Mouse (Mus musculus): ENCODE results near the gene Fabp6. TPM values are rescaled to one million over a fixed set of nuclear protein-coding genes. Genes with fewer than 3 reads are reported as not detected.

Gene Fabp6
- polyA plus RNA-seq, 1 experiment, result not detected

- TF ChIP-seq POLR2A (IDR thresholded peaks at IDR 0.05; ENCODE audit: control insufficient read depth, low read depth, low read length), result no peak
- no peak for TF ChIP-seq CTCF (IDR thresholded peaks at IDR 0.05; ENCODE audit: control insufficient read depth, insufficient read depth, insufficient replicate concordance, low read depth, low read length)
- no peak overlapping the region for H3K27ac ChIP-seq (ENCODE audit: control insufficient read depth, insufficient read depth, low read depth, low read length)
- H3K27me3 ChIP-seq (ENCODE audit: control insufficient read depth, insufficient read depth, low read length), result no peaks in the 10 kb centered on the region
- H3K36me3 ChIP-seq (ENCODE audit: control insufficient read depth, insufficient read depth, low read length), result no peaks in the 10 kb centered on the region
- no peak overlapping the region for H3K4me3 ChIP-seq (ENCODE audit: control insufficient read depth, low read depth, low read length)
- no peaks in the 10 kb centered on the region for H3K4me1 ChIP-seq (ENCODE audit: control insufficient read depth, insufficient read depth, low read length)
Observed at GRCm38 (mm10) chr11:43575061-43575375, 26.3 kb downstream of the Fabp6 start.

DNA sequence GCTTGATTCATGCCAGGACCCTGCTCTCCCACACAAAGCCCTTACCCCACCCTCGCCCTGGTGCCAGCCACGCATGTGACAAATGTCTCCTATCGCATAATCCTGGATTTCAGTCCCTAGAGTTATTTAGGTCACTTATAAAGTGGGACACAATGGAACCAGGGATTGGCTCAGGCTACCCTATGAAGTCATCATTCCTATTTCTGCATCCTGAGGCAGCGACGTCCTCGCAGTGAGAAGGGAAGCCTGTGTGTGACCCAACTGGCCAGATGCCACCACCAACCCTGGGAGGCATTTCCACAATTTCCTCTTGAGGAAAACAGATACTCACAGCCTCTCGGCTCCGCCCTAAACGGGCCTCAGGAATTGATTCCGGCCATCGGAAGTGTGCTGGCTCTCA lies 31.7 kb downstream of the Fabp6 start:
- Histone ChIP-seq H3K36me3 (ENCODE audit: control insufficient read depth, insufficient read depth, low read length) (no peaks in the 10 kb centered on the region), H3K27me3 (ENCODE audit: control insufficient read depth, insufficient read depth, low read length) (no peaks in the 10 kb centered on the region), H3K4me1 (ENCODE audit: control insufficient read depth, insufficient read depth, low read length) (no peaks in the 10 kb centered on the region), H3K27ac (ENCODE audit: control insufficient read depth, insufficient read depth, low read depth, low read length) (no peak overlapping the region), H3K4me3 (ENCODE audit: control insufficient read depth, low read depth, low read length) (no peak overlapping the region)
- no peak for TF ChIP-seq CTCF (IDR thresholded peaks at IDR 0.05; ENCODE audit: control insufficient read depth, insufficient read depth, insufficient replicate concordance, low read depth, low read length)
- TF ChIP-seq POLR2A (IDR thresholded peaks at IDR 0.05; ENCODE audit: control insufficient read depth, low read depth, low read length), result no peak

DNA sequence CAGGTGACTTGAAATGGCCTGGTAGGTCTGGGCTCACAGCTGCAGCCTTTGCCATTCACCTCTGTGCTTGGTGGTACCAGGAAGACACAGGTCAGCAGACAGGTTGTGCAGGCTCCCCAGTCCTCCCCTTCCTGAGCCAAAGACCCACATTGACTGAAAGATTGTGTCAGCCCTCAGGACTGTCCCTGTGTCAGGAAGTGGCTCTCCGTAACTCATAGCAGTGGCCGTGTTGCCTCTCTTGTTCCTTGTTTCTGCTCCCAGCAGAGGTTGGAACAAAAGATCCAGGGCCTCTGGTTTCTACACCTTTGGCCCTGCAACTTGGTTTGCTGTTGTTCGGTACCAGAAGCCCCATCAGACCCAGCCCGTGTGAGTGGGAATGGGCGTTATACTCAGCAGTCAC lies 32.2 kb downstream of the Fabp6 start:
- Histone ChIP-seq H3K36me3 (ENCODE audit: control insufficient read depth, insufficient read depth, low read length) (no peaks in the 10 kb centered on the region), H3K4me3 (ENCODE audit: control insufficient read depth, low read depth, low read length) (no peak overlapping the region), H3K27me3 (ENCODE audit: control insufficient read depth, insufficient read depth, low read length) (no peaks in the 10 kb centered on the region), H3K4me1 (ENCODE audit: control insufficient read depth, insufficient read depth, low read length) (no peaks in the 10 kb centered on the region), H3K27ac (ENCODE audit: control insufficient read depth, insufficient read depth, low read depth, low read length) (no peak overlapping the region)
- TF ChIP-seq POLR2A (IDR thresholded peaks at IDR 0.05; ENCODE audit: control insufficient read depth, low read depth, low read length), result no peak

DNA sequence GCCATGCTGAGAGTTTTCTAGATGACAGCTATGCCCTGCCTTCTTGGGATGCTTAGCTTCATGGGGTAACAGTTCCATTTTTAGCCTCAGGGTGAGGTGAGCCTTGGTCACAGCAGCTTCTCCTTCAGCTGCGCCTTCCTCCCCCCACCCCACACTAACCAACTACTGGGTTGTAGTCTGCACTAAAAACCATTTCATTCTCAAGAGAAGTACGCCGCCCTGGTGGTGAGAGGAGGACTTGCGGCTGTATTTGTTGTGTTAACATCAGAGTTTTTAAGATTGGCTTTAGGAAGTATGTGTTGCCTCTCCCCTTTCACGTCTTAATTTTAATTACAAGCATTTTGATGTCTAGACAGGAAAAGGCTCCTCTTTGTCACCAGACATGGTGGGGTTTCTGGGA lies 33.1 kb downstream of the Fabp6 start:
- no peaks in the 10 kb centered on the region for H3K27me3 ChIP-seq (ENCODE audit: control insufficient read depth, insufficient read depth, low read length)
- no peak overlapping the region for H3K4me3 ChIP-seq (ENCODE audit: control insufficient read depth, low read depth, low read length)
- no peak overlapping the region for H3K27ac ChIP-seq (ENCODE audit: control insufficient read depth, insufficient read depth, low read depth, low read length)
- H3K4me1 ChIP-seq (ENCODE audit: control insufficient read depth, insufficient read depth, low read length), result no peaks in the 10 kb centered on the region
- TF ChIP-seq POLR2A (IDR thresholded peaks at IDR 0.05; ENCODE audit: control insufficient read depth, low read depth, low read length) (no peak), CTCF (IDR thresholded peaks at IDR 0.05; ENCODE audit: control insufficient read depth, insufficient read depth, insufficient replicate concordance, low read depth, low read length) (peak; percentile 56; the same call in 1 of the 2 replicates)
- no peaks in the 10 kb centered on the region for H3K36me3 ChIP-seq (ENCODE audit: control insufficient read depth, insufficient read depth, low read length)

DNA sequence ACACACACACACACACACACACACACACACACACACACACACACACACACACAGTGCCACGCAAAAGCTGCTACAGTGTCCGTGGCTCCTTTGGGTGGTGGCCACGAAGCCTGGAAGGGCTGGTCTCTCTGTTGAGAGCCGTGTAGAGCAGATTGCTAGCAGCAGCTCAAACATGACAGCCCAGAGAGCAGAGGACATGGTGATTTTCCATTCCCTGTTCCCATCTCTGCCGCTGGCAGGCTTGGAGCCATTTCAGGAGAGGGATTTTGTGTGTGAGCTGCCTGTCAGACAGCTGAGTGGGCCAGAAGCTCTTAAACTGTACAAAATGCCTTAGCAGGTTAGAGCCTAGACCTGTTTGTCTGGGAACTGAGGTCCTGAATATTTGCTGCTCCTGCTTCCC lies 34.6 kb downstream of the Fabp6 start:
- Histone ChIP-seq H3K36me3 (ENCODE audit: control insufficient read depth, insufficient read depth, low read length) (no peaks in the 10 kb centered on the region), H3K4me3 (ENCODE audit: control insufficient read depth, low read depth, low read length) (no peak overlapping the region), H3K27ac (ENCODE audit: control insufficient read depth, insufficient read depth, low read depth, low read length) (no peak overlapping the region), H3K4me1 (ENCODE audit: control insufficient read depth, insufficient read depth, low read length) (no peaks in the 10 kb centered on the region), H3K27me3 (ENCODE audit: control insufficient read depth, insufficient read depth, low read length) (no peaks in the 10 kb centered on the region)
- TF ChIP-seq POLR2A (IDR thresholded peaks at IDR 0.05; ENCODE audit: control insufficient read depth, low read depth, low read length), result no peak
- TF ChIP-seq CTCF (IDR thresholded peaks at IDR 0.05; ENCODE audit: control insufficient read depth, insufficient read depth, insufficient replicate concordance, low read depth, low read length), result no peak

GRCm38 (mm10) chr11:43565852-43566251 lies 35.5 kb downstream of the Fabp6 start:
- no peaks in the 10 kb centered on the region for H3K27me3 ChIP-seq (ENCODE audit: control insufficient read depth, insufficient read depth, low read length)
- no peak overlapping the region for H3K27ac ChIP-seq (ENCODE audit: control insufficient read depth, insufficient read depth, low read depth, low read length)
- no peaks in the 10 kb centered on the region for H3K4me1 ChIP-seq (ENCODE audit: control insufficient read depth, insufficient read depth, low read length)
- no peaks in the 10 kb centered on the region for H3K36me3 ChIP-seq (ENCODE audit: control insufficient read depth, insufficient read depth, low read length)
- H3K4me3 ChIP-seq (ENCODE audit: control insufficient read depth, low read depth, low read length), result no peak overlapping the region
- TF ChIP-seq POLR2A (IDR thresholded peaks at IDR 0.05; ENCODE audit: control insufficient read depth, low read depth, low read length) (no peak), CTCF (IDR thresholded peaks at IDR 0.05; ENCODE audit: control insufficient read depth, insufficient read depth, insufficient replicate concordance, low read depth, low read length) (no peak)

GRCm38 (mm10) chr11:43565414-43565813 lies 35.9 kb downstream of the Fabp6 start:
- H3K4me3 ChIP-seq (ENCODE audit: control insufficient read depth, low read depth, low read length), result no peak overlapping the region
- H3K36me3 ChIP-seq (ENCODE audit: control insufficient read depth, insufficient read depth, low read length), result no peaks in the 10 kb centered on the region
- TF ChIP-seq POLR2A (IDR thresholded peaks at IDR 0.05; ENCODE audit: control insufficient read depth, low read depth, low read length) (no peak), CTCF (IDR thresholded peaks at IDR 0.05; ENCODE audit: control insufficient read depth, insufficient read depth, insufficient replicate concordance, low read depth, low read length) (no peak)
- H3K27me3 ChIP-seq (ENCODE audit: control insufficient read depth, insufficient read depth, low read length), result no peaks in the 10 kb centered on the region
- H3K4me1 ChIP-seq (ENCODE audit: control insufficient read depth, insufficient read depth, low read length), result no peaks in the 10 kb centered on the region
- H3K27ac ChIP-seq (ENCODE audit: control insufficient read depth, insufficient read depth, low read depth, low read length), result no peak overlapping the region

- H3K36me3 ChIP-seq (ENCODE audit: control insufficient read depth, insufficient read depth, low read length), result no peaks in the 10 kb centered on the region
- H3K4me3 ChIP-seq (ENCODE audit: control insufficient read depth, low read depth, low read length), result no peak overlapping the region
- no peak overlapping the region for H3K27ac ChIP-seq (ENCODE audit: control insufficient read depth, insufficient read depth, low read depth, low read length)
- TF ChIP-seq POLR2A (IDR thresholded peaks at IDR 0.05; ENCODE audit: control insufficient read depth, low read depth, low read length), result no peak
- TF ChIP-seq CTCF (IDR thresholded peaks at IDR 0.05; ENCODE audit: control insufficient read depth, insufficient read depth, insufficient replicate concordance, low read depth, low read length), result no peak
- no peaks in the 10 kb centered on the region for H3K4me1 ChIP-seq (ENCODE audit: control insufficient read depth, insufficient read depth, low read length)
- no peaks in the 10 kb centered on the region for H3K27me3 ChIP-seq (ENCODE audit: control insufficient read depth, insufficient read depth, low read length)
Observed at GRCm38 (mm10) chr11:43563654-43564244, 37.6 kb downstream of the Fabp6 start.
